Mouse (Mus musculus): ENCODE data around the gene Exoc7. TPM values are rescaled to one million over a fixed set of nuclear protein-coding genes. Genes with fewer than 3 reads are reported as not detected.

Gene Exoc7
- polyA plus RNA-seq, 2 experiments = 57.7 to 72.0 TPM

DNA sequence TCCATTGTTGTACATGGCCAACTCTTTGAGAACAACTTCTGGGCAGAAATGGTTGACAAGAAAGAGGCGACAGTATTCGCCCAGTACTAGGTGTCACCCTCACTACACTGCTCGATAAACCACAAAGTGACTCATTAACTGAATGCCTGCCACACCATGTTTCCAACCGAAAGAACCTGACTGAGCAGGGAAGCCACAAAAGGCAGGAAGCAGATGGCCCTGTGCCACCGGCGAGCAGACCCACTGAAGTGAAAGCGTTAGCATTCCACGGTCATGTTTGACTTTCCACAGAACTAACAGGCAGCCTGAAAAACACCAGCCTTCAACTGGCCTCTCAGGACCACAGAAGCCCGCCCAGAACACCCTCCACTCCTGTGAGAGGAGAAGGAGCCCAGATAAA lies 52.4 kb downstream of the Exoc7 start:
- Histone ChIP-seq H3K27me3 (ENCODE audit: control insufficient read depth, insufficient read depth, low read length) (no peaks in the 10 kb centered on the region), H3K4me1 (ENCODE audit: control insufficient read depth, insufficient read depth, low read length) (no peaks in the 10 kb centered on the region), H3K9ac (ENCODE audit: low read depth, low read length, severe bottlenecking) (no peak overlapping the region), H3K27ac (replicated peaks; ENCODE audit: low read depth, low read length) (no peak overlapping the region), H3K36me3 (ENCODE audit: control insufficient read depth, insufficient read depth, low read length) (peaks cover 95% of the 10 kb centered on the region), H3K4me3 (replicated peaks; ENCODE audit: low read length) (no peak overlapping the region), H3K4me2 (replicated peaks; ENCODE audit: low read depth, low read length, severe bottlenecking) (no peak overlapping the region), H3K9me3 (ENCODE audit: control insufficient read depth, low read length) (no peaks in the 10 kb centered on the region)
- no peak for TF ChIP-seq POLR2A (IDR thresholded peaks at IDR 0.05; ENCODE audit: borderline replicate concordance, extremely low read depth, insufficient read depth, insufficient read length)
- ATAC-seq (ENCODE audit: low FRiP score, low read depth) (no peak), DNase-seq (ENCODE audit: low spot score) (no peak)
- WGBS = 78% methylated on average over 9 of the region's 9 CpGs

DNA sequence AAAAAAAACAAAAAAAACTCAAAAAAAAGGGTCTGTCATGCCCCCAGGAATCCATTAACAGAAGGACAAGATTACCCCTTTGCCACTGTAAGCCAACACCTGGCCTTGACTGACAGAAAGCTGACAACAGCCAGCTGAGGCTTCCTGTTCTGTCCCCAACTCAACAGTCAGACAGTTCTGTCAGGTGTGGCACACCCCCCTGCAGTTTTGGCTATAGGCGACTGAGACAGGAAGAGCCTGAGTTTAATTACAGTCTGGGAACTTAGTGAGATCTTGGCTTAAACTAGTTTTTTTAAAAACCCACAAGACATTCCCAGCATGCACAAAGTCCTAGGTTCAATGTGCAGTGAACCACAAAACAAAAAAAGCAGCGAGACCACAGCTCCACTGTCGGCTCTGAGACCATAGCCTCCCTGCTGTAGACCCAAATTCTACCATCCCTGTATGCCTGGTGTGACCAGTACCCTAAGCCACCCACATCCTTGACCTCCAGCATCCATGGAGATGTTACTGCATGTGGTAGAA lies 53.9 kb downstream of the Exoc7 start:
- H3K36me3 ChIP-seq (ENCODE audit: control insufficient read depth, insufficient read depth, low read length) = peaks cover 95% of the 10 kb centered on the region
- no peak for ATAC-seq (ENCODE audit: low FRiP score, low read depth)
- WGBS = 84% methylated on average over 3 of the region's 3 CpGs
- no peak overlapping the region for H3K9ac ChIP-seq (ENCODE audit: low read depth, low read length, severe bottlenecking)
- TF ChIP-seq POLR2A (IDR thresholded peaks at IDR 0.05; ENCODE audit: borderline replicate concordance, extremely low read depth, insufficient read depth, insufficient read length) = no peak
- H3K4me1 ChIP-seq (ENCODE audit: control insufficient read depth, insufficient read depth, low read length) = no peaks in the 10 kb centered on the region
- no peak overlapping the region for H3K27ac ChIP-seq (replicated peaks; ENCODE audit: low read depth, low read length)
- H3K27me3 ChIP-seq (ENCODE audit: control insufficient read depth, insufficient read depth, low read length) = no peaks in the 10 kb centered on the region
- no peak overlapping the region for H3K4me3 ChIP-seq (replicated peaks; ENCODE audit: low read length)
- no peak overlapping the region for H3K4me2 ChIP-seq (replicated peaks; ENCODE audit: low read depth, low read length, severe bottlenecking)
- DNase-seq (ENCODE audit: low spot score) = no peak
- H3K9me3 ChIP-seq (ENCODE audit: control insufficient read depth, low read length) = no peaks in the 10 kb centered on the region

DNA sequence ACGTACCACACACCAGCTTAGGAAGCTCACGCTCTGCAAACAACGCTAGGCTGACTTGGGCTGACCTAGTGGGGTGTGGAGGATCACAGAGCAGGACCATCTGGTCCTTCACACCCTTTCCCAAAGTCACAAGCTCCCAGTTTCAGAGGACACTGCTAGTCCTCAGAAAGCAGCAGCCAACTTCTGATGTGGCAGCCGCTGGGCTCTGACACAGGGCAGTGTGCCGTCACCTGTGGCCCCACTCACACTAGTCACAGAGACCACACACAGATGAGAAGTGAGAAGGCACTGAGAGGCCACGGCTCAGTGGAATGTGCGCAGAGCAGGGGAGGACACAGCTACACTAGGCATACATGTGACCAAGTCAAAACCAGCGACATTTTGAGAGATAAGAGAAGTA lies 56.1 kb downstream of the Exoc7 start:
- H3K4me2 ChIP-seq (replicated peaks; ENCODE audit: low read depth, low read length, severe bottlenecking) = no peak overlapping the region
- H3K27ac ChIP-seq (replicated peaks; ENCODE audit: low read depth, low read length) = no peak overlapping the region
- no peak overlapping the region for H3K4me3 ChIP-seq (replicated peaks; ENCODE audit: low read length)
- no peak for ATAC-seq (ENCODE audit: low FRiP score, low read depth)
- H3K4me1 ChIP-seq (ENCODE audit: control insufficient read depth, insufficient read depth, low read length) = no peaks in the 10 kb centered on the region
- WGBS = 86% methylated on average over 8 of the region's 8 CpGs
- peaks cover 98% of the 10 kb centered on the region for H3K36me3 ChIP-seq (ENCODE audit: control insufficient read depth, insufficient read depth, low read length)
- H3K9me3 ChIP-seq (ENCODE audit: control insufficient read depth, low read length) = no peaks in the 10 kb centered on the region
- no peak overlapping the region for H3K9ac ChIP-seq (ENCODE audit: low read depth, low read length, severe bottlenecking)
- no peaks in the 10 kb centered on the region for H3K27me3 ChIP-seq (ENCODE audit: control insufficient read depth, insufficient read depth, low read length)
- no peak for DNase-seq (ENCODE audit: low spot score)
- no peak for TF ChIP-seq POLR2A (IDR thresholded peaks at IDR 0.05; ENCODE audit: borderline replicate concordance, extremely low read depth, insufficient read depth, insufficient read length)

DNA sequence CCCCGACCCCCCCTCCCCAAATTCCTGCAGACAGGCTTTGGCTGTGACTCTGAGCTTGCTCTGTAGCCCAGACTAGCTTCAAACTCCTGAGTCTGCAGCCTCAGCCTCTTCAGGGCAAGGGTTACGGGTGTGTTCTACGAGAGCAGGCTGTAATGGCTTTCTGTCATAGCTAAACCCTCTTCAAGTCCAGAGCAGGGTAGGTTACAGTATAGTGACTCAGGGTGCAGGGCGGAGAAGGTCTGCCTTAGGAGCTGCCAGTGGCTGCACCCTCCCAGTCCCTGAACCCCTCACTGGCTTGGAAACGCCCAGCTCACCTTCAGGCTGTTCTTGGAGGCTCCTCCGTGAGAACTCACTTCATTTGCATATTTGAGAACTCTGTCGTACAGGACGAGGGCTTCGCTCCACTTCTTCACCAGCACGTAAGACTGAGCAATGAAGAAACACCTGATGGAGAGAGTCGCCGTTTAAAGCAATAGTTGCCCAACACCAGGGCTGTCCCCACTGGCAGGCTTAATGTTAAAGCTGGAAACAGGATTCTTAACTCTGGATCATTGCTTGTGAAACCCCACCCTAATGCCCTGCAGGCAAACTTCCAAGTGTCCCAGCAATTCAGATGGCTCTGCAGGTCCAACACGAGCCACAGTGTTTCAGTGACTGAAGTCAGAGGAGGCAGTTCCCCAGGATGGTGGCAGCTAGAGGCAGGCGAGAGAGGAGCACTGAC lies 59.4 kb downstream of the Exoc7 start:
- Histone ChIP-seq H3K9ac (ENCODE audit: low read depth, low read length, severe bottlenecking) (no peak overlapping the region), H3K4me1 (ENCODE audit: control insufficient read depth, insufficient read depth, low read length) (no peaks in the 10 kb centered on the region), H3K9me3 (ENCODE audit: control insufficient read depth, low read length) (no peaks in the 10 kb centered on the region), H3K27ac (replicated peaks; ENCODE audit: low read depth, low read length) (no peak overlapping the region), H3K4me3 (replicated peaks; ENCODE audit: low read length) (no peak overlapping the region), H3K27me3 (ENCODE audit: control insufficient read depth, insufficient read depth, low read length) (no peaks in the 10 kb centered on the region), H3K4me2 (replicated peaks; ENCODE audit: low read depth, low read length, severe bottlenecking) (no peak overlapping the region), H3K36me3 (ENCODE audit: control insufficient read depth, insufficient read depth, low read length) (peaks cover 92% of the 10 kb centered on the region)
- no peak for TF ChIP-seq POLR2A (IDR thresholded peaks at IDR 0.05; ENCODE audit: borderline replicate concordance, extremely low read depth, insufficient read depth, insufficient read length)
- 65% methylated on average over 14 of the region's 14 CpGs for WGBS
- DNase-seq (ENCODE audit: low spot score) (no peak), ATAC-seq (ENCODE audit: low FRiP score, low read depth) (no peak)

DNA sequence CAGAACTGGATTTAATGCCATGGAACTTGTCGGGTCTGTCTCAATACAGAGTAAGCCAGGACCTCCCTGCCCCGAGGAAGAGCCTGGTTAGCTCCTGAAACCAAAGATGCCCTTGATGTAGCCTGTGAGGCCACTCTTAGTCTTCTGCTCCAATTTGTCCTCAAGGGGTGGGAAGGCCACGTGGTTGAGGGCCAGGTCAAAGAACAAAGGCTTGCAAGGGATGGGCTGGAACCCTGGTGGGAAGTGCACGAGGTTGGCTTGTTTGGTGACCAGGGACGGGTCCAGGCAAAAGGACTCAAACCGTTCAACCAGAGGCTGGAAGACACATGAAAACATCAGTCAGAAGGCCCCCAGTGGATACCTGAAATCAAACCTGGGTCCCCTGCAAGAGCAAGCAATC lies 61.4 kb downstream of the Exoc7 start:
- H3K27me3 ChIP-seq (ENCODE audit: control insufficient read depth, insufficient read depth, low read length) = no peaks in the 10 kb centered on the region
- H3K9me3 ChIP-seq (ENCODE audit: control insufficient read depth, low read length) = no peaks in the 10 kb centered on the region
- no peak overlapping the region for H3K4me2 ChIP-seq (replicated peaks; ENCODE audit: low read depth, low read length, severe bottlenecking)
- DNase-seq (ENCODE audit: low spot score) = no peak
- WGBS = 76% methylated on average over 5 of the region's 6 CpGs
- H3K36me3 ChIP-seq (ENCODE audit: control insufficient read depth, insufficient read depth, low read length) = peaks cover 72% of the 10 kb centered on the region
- no peak for TF ChIP-seq POLR2A (IDR thresholded peaks at IDR 0.05; ENCODE audit: borderline replicate concordance, extremely low read depth, insufficient read depth, insufficient read length)
- peaks cover 8% of the 10 kb centered on the region for H3K4me1 ChIP-seq (ENCODE audit: control insufficient read depth, insufficient read depth, low read length)
- no peak overlapping the region for H3K9ac ChIP-seq (ENCODE audit: low read depth, low read length, severe bottlenecking)
- no peak for ATAC-seq (ENCODE audit: low FRiP score, low read depth)
- no peak overlapping the region for H3K27ac ChIP-seq (replicated peaks; ENCODE audit: low read depth, low read length)
- no peak overlapping the region for H3K4me3 ChIP-seq (replicated peaks; ENCODE audit: low read length)

Measured in limb, embryonic 14.5 days (tissue).